Comparison of ENCODE assay signal across 15 mouse cellular contexts in genomic region chr16:11024841-11025240, GRCm38 (mm10). TPM values are rescaled to one million over a fixed set of nuclear protein-coding genes. Genes with fewer than 3 reads are reported as not detected.
DNase-seq lines count a peak whose midpoint lies in the region; ATAC-seq and TF ChIP-seq lines count a peak whose summit lies in the region.
"Had no signal": no experiment of that assay in that cellular context is flagged by ENCODE, and none has a peak within 500 bp of the region (broad histone marks: within the 10 kb centered on the region; RNA-seq: fewer than 3 reads in every experiment).

No protein-coding gene starts in this region.

- H3K4me2 ChIP-seq in stomach, postnatal 0 days (replicated peaks; ENCODE audit: low read depth) = no peak overlapping the region
- no peak overlapping the region for H3K4me2 ChIP-seq in hindbrain, postnatal 0 days (ENCODE audit: low read depth, low read length)
- H3K4me2 ChIP-seq: heart, embryonic 13.5 days; limb, embryonic 12.5 days; lung, embryonic 14.5 days; neural tube, embryonic 15.5 days had no signal

- intact Hi-C loops in heart, postnatal 25 days (cut with DNase I) = no loop called here

- DNase-seq in frontal cortex, postnatal 10 days (ENCODE audit: low spot score in 2 of 2) = no peak
- DNase-seq in ovary, adult 18-20 months (ENCODE audit: low spot score) = peak; percentile 67
- no peak for DNase-seq in ovary, postnatal 10 days (ENCODE audit: low spot score)
- DNase-seq in stomach, postnatal 0 days (ENCODE audit: low spot score) = no peak
- DNase-seq in hindbrain, postnatal 0 days (ENCODE audit: low spot score) = no peak
- no peak for DNase-seq in heart, postnatal 25 days (ENCODE audit: low spot score)
- DNase-seq: lung, embryonic 14.5 days; midbrain, embryonic 14.5 days had no signal

- no peaks in the 10 kb centered on the region for H3K27me3 ChIP-seq in stomach, postnatal 0 days (ENCODE audit: control insufficient read depth, insufficient read depth, low read length)
- H3K27me3 ChIP-seq in hindbrain, postnatal 0 days (ENCODE audit: insufficient read depth, low read length) = no peaks in the 10 kb centered on the region
- H3K27me3 ChIP-seq: heart, embryonic 13.5 days; neural tube, embryonic 15.5 days had no signal

- 0 out of 2 replicates have a peak, but pooled peaks have one; percentile 22 for TF ChIP-seq POLR2A in embryonic fibroblast, embryonic 13.5 days (IDR thresholded peaks at IDR 0.05; ENCODE audit: low read depth, low read length)

- WGBS in stomach, postnatal 0 days = 60% methylated on average over 3 of the region's 3 CpGs
- 71% methylated on average over 3 of the region's 3 CpGs for WGBS in hindbrain, postnatal 0 days

- no peak overlapping the region for H3K4me3 ChIP-seq in embryonic fibroblast, embryonic 13.5 days (ENCODE audit: insufficient read depth, low read length)
- H3K4me3 ChIP-seq in stomach, postnatal 0 days (ENCODE audit: low read depth, low read length) = no peak overlapping the region
- H3K4me3 ChIP-seq in hindbrain, postnatal 0 days (ENCODE audit: low read length) = no peak overlapping the region
- H3K4me3 ChIP-seq: heart, embryonic 13.5 days; limb, embryonic 12.5 days; neural tube, embryonic 15.5 days had no signal

- H3K9ac ChIP-seq in stomach, postnatal 0 days (ENCODE audit: low read length) = no peak overlapping the region
- H3K9ac ChIP-seq in hindbrain, postnatal 0 days (replicated peaks; ENCODE audit: low read length) = no peak overlapping the region
- H3K9ac ChIP-seq: heart, embryonic 13.5 days; limb, embryonic 12.5 days; lung, embryonic 14.5 days; neural tube, embryonic 15.5 days had no signal

- TF ChIP-seq EP300 in stomach, postnatal 0 days (optimal IDR thresholded peaks at IDR 0.05) = no peak

- H3K27ac ChIP-seq in embryonic fibroblast, embryonic 13.5 days (ENCODE audit: insufficient read depth, low read length) = peak overlapping the region; percentile 7; the same call in 1 of the 2 replicates
- H3K27ac ChIP-seq in stomach, postnatal 0 days (replicated peaks) = no peak overlapping the region
- H3K27ac ChIP-seq in hindbrain, postnatal 0 days = no peak overlapping the region
- H3K27ac ChIP-seq: heart, embryonic 13.5 days; limb, embryonic 12.5 days; neural tube, embryonic 15.5 days had no signal

- no peaks in the 10 kb centered on the region for H3K36me3 ChIP-seq in stomach, postnatal 0 days (ENCODE audit: control insufficient read depth, insufficient read depth, low read length)
- no peaks in the 10 kb centered on the region for H3K36me3 ChIP-seq in hindbrain, postnatal 0 days (ENCODE audit: insufficient read depth, low read length)
- H3K36me3 ChIP-seq: heart, embryonic 13.5 days; limb, embryonic 12.5 days; neural tube, embryonic 15.5 days had no signal

- H3K9me3 ChIP-seq in stomach, postnatal 0 days (ENCODE audit: control insufficient read depth, low read length) = no peaks in the 10 kb centered on the region
- H3K9me3 ChIP-seq in hindbrain, postnatal 0 days (ENCODE audit: low read length) = no peaks in the 10 kb centered on the region
- H3K9me3 ChIP-seq: heart, embryonic 13.5 days; limb, embryonic 12.5 days; neural tube, embryonic 15.5 days had no signal

- no peak for TF ChIP-seq CTCF in embryonic fibroblast, embryonic 13.5 days (IDR thresholded peaks at IDR 0.05; ENCODE audit: borderline replicate concordance, insufficient read depth, low read length)
- TF ChIP-seq CTCF in stomach, postnatal 0 days (IDR thresholded peaks at IDR 0.05; ENCODE audit: low read depth) = no peak
- TF ChIP-seq CTCF in hindbrain, postnatal 0 days (IDR thresholded peaks at IDR 0.05; ENCODE audit: low read depth) = no peak

- peaks cover 16% of the 10 kb centered on the region for H3K4me1 ChIP-seq in embryonic fibroblast, embryonic 13.5 days (ENCODE audit: control insufficient read depth, insufficient read depth, low read length)
- H3K4me1 ChIP-seq in stomach, postnatal 0 days (replicated peaks; ENCODE audit: control insufficient read depth, insufficient read depth) = no peaks in the 10 kb centered on the region
- H3K4me1 ChIP-seq in hindbrain, postnatal 0 days (ENCODE audit: insufficient read depth, low read length) = no peaks in the 10 kb centered on the region
- H3K4me1 ChIP-seq: limb, embryonic 12.5 days; neural tube, embryonic 15.5 days had no signal

- peak; percentile 81 for ATAC-seq in frontal cortex, adult (ENCODE audit: low TSS enrichment)
- ATAC-seq in stomach, postnatal 0 days (ENCODE audit: low FRiP score, low TSS enrichment) = 0 out of 2 replicates have a peak, but pooled peaks have one; percentile 41
- no peak for ATAC-seq in hindbrain, postnatal 0 days
- ATAC-seq: CD4-positive, CD25-positive, alpha-beta regulatory T cell, adult 4 months; hindbrain, embryonic 16.5 days had no signal

RNA-seq across cellular contexts. Expression of gene Snn, which starts 35.9 kb away (rescaled TPM):
- polyA plus RNA-seq in embryonic fibroblast, embryonic 13.5 days (2011; ENCODE audit: insufficient read length, low read depth, missing spikeins) = 25.5 and 28.0 TPM in 2 replicates
- 11.8 and 12.2 TPM in 2 replicates for polyA plus RNA-seq in stomach, postnatal 0 days (2015; fragmentation: Nextera tagmentation; extraction: Ambion mirVana)
- total RNA-seq in hindbrain, postnatal 0 days (2014; rRNA removed) = 241 and 273 TPM in 2 replicates
- polyA plus RNA-seq in hindbrain, postnatal 0 days (2015; fragmentation: Nextera tagmentation; extraction: Ambion mirVana) = 116 and 123 TPM in 2 replicates
- total RNA-seq in heart, postnatal 25 days (2021) = 10 to 100 TPM; 28.3 to 33.3 TPM

RNA-seq across cellular contexts. Expression of gene Litaf, which starts 41.1 kb away (rescaled TPM):
- 88.1 and 97.9 TPM in 2 replicates for polyA plus RNA-seq in embryonic fibroblast, embryonic 13.5 days (2011; ENCODE audit: insufficient read length, low read depth, missing spikeins)
- polyA plus RNA-seq in stomach, postnatal 0 days (2015; fragmentation: Nextera tagmentation; extraction: Ambion mirVana) = 68.1 and 69.5 TPM in 2 replicates
- total RNA-seq in hindbrain, postnatal 0 days (2014; rRNA removed) = 23.9 and 31.6 TPM in 2 replicates
- polyA plus RNA-seq in hindbrain, postnatal 0 days (2015; fragmentation: Nextera tagmentation; extraction: Ambion mirVana) = 28.2 and 31.1 TPM in 2 replicates
- 10 to 100 TPM; 21.7 to 24.2 TPM for total RNA-seq in heart, postnatal 25 days (2021)
